Mouse (Mus musculus): ENCODE results near the gene Ifi214. TPM values are rescaled to one million over a fixed set of nuclear protein-coding genes. Genes with fewer than 3 reads are reported as not detected.
"Not testable (repeated sequence)": the region's sequence is repeated elsewhere in the genome, so short reads cannot be mapped to it uniquely, and the experiment has no call there.

Gene Ifi214
- polyA plus RNA-seq, 1 experiment = not detected

- H3ac ChIP-seq (ENCODE audit: control insufficient read depth, insufficient read length); H3K27me3 ChIP-seq (ENCODE audit: control insufficient read depth, insufficient read depth, insufficient read length); H3K4me2 ChIP-seq (ENCODE audit: low read depth); H3K36me3 ChIP-seq (ENCODE audit: control insufficient read depth, insufficient read depth); H3K79me2 ChIP-seq (ENCODE audit: control insufficient read depth, insufficient read depth); H3K4me3 ChIP-seq: not testable (repeated sequence)
Measured at GRCm38 (mm10) chr1:173490812-173491480, 44.8 kb downstream of the Ifi214 start, which contains the start of gene Ifi206. Gene Ifi206 (minus strand): TSS chr1:173491041.

GRCm38 (mm10) chr1:173481182-173481574 lies 54.6 kb downstream of the Ifi214 start:
- not testable (repeated sequence) for H3ac ChIP-seq (ENCODE audit: control insufficient read depth, insufficient read length); H3K27me3 ChIP-seq (ENCODE audit: control insufficient read depth, insufficient read depth, insufficient read length); H3K79me2 ChIP-seq (ENCODE audit: control insufficient read depth, insufficient read depth); H3K4me3 ChIP-seq; H3K36me3 ChIP-seq (ENCODE audit: control insufficient read depth, insufficient read depth); H3K4me2 ChIP-seq (ENCODE audit: low read depth)

- H3K79me2 ChIP-seq (ENCODE audit: control insufficient read depth, insufficient read depth); H3K4me2 ChIP-seq (ENCODE audit: low read depth); H3K4me3 ChIP-seq; H3K36me3 ChIP-seq (ENCODE audit: control insufficient read depth, insufficient read depth); H3K27me3 ChIP-seq (ENCODE audit: control insufficient read depth, insufficient read depth, insufficient read length); H3ac ChIP-seq (ENCODE audit: control insufficient read depth, insufficient read length): not testable (repeated sequence)
Measured at GRCm38 (mm10) chr1:173480399-173481181, 55.2 kb downstream of the Ifi214 start.

Other genes starting within 250 kb of the Ifi214 start
- gene Ackr1, start 202.2 kb downstream of the Ifi214 start, polyA plus RNA-seq (2012; fragmentation: generic; extraction: Trizol) = not detected
- 5.7 TPM for gene Aim2, start 185.1 kb downstream of the Ifi214 start, polyA plus RNA-seq (2012; fragmentation: generic; extraction: Trizol)
- 0.19 TPM for gene Cadm3, start 168.3 kb downstream of the Ifi214 start, polyA plus RNA-seq (2012; fragmentation: generic; extraction: Trizol)
- gene Ifi206, start 44.9 kb downstream of the Ifi214 start, polyA plus RNA-seq (2012; fragmentation: generic; extraction: Trizol) = 0.01 TPM
- not detected for gene Ifi213, start 63.3 kb upstream of the Ifi214 start, polyA plus RNA-seq (2012; fragmentation: generic; extraction: Trizol)
- 0.04 TPM for gene Ifi209, start 95.0 kb upstream of the Ifi214 start, polyA plus RNA-seq (2012; fragmentation: generic; extraction: Trizol)
- 0.01 TPM for gene Ifi208, start 137.7 kb upstream of the Ifi214 start, polyA plus RNA-seq (2012; fragmentation: generic; extraction: Trizol)
- gene Ifi207, start 205.8 kb upstream of the Ifi214 start, polyA plus RNA-seq (2012; fragmentation: generic; extraction: Trizol) = 0.10 TPM
- gene Ifi204, start 231.0 kb upstream of the Ifi214 start, polyA plus RNA-seq (2012; fragmentation: generic; extraction: Trizol) = 5.2 TPM